Mouse (Mus musculus) kidney, embryonic 15.5 days (tissue): ENCODE results near the gene Por. TPM values are rescaled to one million over a fixed set of nuclear protein-coding genes. Genes with fewer than 3 reads are reported as not detected.
A peak's percentile ranks its signal among the peaks of the same experiment; 100 is the strongest.

Source experiments
- ATAC-seq: fragments of 200-750 bp; cut with Nextera tagmentation; replicated peaks from 2 replicates; pipeline ENCODE4 v1.8.0; 2017; ENCODE audit warnings: moderate TSS enrichment; ENCODE audit not compliant: low FRiP score
- H3K27ac ChIP-seq: fragments of 300-500 bp; sonication (generic); 2 replicates; pipeline ENCODE4 v1.5.1; 2015; ENCODE audit warnings: mild to moderate bottlenecking, inconsistent platforms
- H3K27me3 ChIP-seq: fragments of 300-500 bp; sonication (generic); 2 replicates; pipeline ENCODE4 v1.6.1; 2015; ENCODE audit warnings: inconsistent platforms
- H3K36me3 ChIP-seq: fragments of 300-500 bp; sonication (generic); 2 replicates; pipeline ENCODE4 v1.6.1; 2015; ENCODE audit warnings: inconsistent platforms
- H3K4me1 ChIP-seq: fragments of 300-500 bp; sonication (generic); 2 replicates; pipeline ENCODE4 v1.6.1; 2015; ENCODE audit warnings: inconsistent platforms
- H3K4me2 ChIP-seq: fragments of 300-500 bp; sonication (generic); 2 replicates; pipeline ENCODE4 v1.6.1; 2015; ENCODE audit warnings: moderate library complexity, mild to moderate bottlenecking, inconsistent platforms
- H3K4me3 ChIP-seq: fragments of 300-500 bp; sonication (generic); replicated peaks from 2 replicates; pipeline ENCODE4 v1.5.1; 2015; ENCODE audit warnings: mild to moderate bottlenecking, inconsistent platforms
- H3K9ac ChIP-seq: fragments of 300-500 bp; sonication (generic); 2 replicates; pipeline ENCODE4 v1.6.1; 2015; ENCODE audit warnings: mild to moderate bottlenecking, inconsistent platforms
- H3K9me3 ChIP-seq: fragments of 300-500 bp; sonication (generic); replicated peaks from 2 replicates; pipeline ENCODE4 v1.6.1; 2016; ENCODE audit warnings: inconsistent platforms
- WGBS: fragments of 180-500 bp; shearing (Covaris S2); methylation state at CpG from one replicate; pipeline ENCODE4 v1.1.7; 2015; ENCODE audit warnings: mixed read lengths; 5-methylcytosine and 5-hydroxymethylcytosine counted together
- polyA plus RNA-seq: library from polyadenylated mRNA; unstranded; fragments of >200 nt; fragmentation: Nextera tagmentation; extraction: Ambion mirVana; gene quantifications from 2 replicates; pipeline ENCODE4 v1.2.1, GENCODE M21; 2015

Gene Por
- polyA plus RNA-seq, 1 experiment from 2014 or later: 89.0 TPM

- Histone ChIP-seq H3K9me3 (peaks cover 7% of the 10 kb centered on the region), H3K9ac (no peak overlapping the region), H3K27me3 (no peaks in the 10 kb centered on the region), H3K27ac (no peak overlapping the region), H3K4me3 (no peak overlapping the region), H3K4me1 (no peaks in the 10 kb centered on the region), H3K4me2 (no peak overlapping the region), H3K36me3 (no peaks in the 10 kb centered on the region)
- 82% methylated on average over 1 of the region's 1 CpGs for WGBS
- no peak for ATAC-seq
These were observed 81.2 kb downstream of the Por start for GRCm38 (mm10) chr5:135751041-135751440.

GRCm38 (mm10) chr5:135751595-135751994 lies 81.8 kb downstream of the Por start:
- Histone ChIP-seq H3K9me3 (peaks cover 7% of the 10 kb centered on the region), H3K4me1 (no peaks in the 10 kb centered on the region), H3K4me3 (no peak overlapping the region), H3K27ac (no peak overlapping the region), H3K4me2 (no peak overlapping the region), H3K9ac (no peak overlapping the region), H3K27me3 (no peaks in the 10 kb centered on the region), H3K36me3 (no peaks in the 10 kb centered on the region)
- no peak for ATAC-seq
- 81% methylated on average over 2 of the region's 2 CpGs for WGBS

GRCm38 (mm10) chr5:135761881-135762280 lies 92.0 kb downstream of the Por start:
- Histone ChIP-seq H3K9me3 (no peaks in the 10 kb centered on the region), H3K27ac (no peak overlapping the region), H3K9ac (no peak overlapping the region), H3K27me3 (no peaks in the 10 kb centered on the region), H3K36me3 (no peaks in the 10 kb centered on the region), H3K4me1 (no peaks in the 10 kb centered on the region), H3K4me3 (no peak overlapping the region), H3K4me2 (no peak overlapping the region)
- 67% methylated on average over 3 of the region's 3 CpGs for WGBS
- no peak for ATAC-seq

- WGBS: 4% methylated on average over 7 of the region's 7 CpGs
- ATAC-seq: no peak
- no peaks in the 10 kb centered on the region for H3K27me3 ChIP-seq
These were observed 93.7 kb downstream of the Por start for GRCm38 (mm10) chr5:135763526-135763925.

GRCm38 (mm10) chr5:135764971-135765370 lies 95.1 kb downstream of the Por start:
- no peaks in the 10 kb centered on the region for H3K36me3 ChIP-seq
- H3K27me3 ChIP-seq: no peaks in the 10 kb centered on the region
- ATAC-seq: no peak
- no peak overlapping the region for H3K27ac ChIP-seq
- H3K9me3 ChIP-seq: no peaks in the 10 kb centered on the region
- no peak overlapping the region for H3K4me3 ChIP-seq
- H3K4me1 ChIP-seq: no peaks in the 10 kb centered on the region
- 65% methylated on average over 3 of the region's 3 CpGs for WGBS
- H3K9ac ChIP-seq: no peak overlapping the region
- no peak overlapping the region for H3K4me2 ChIP-seq

More at GRCm38 (mm10) chr5:135763526-135763925, 93.7 kb downstream of the Por start:
- no peaks in the 10 kb centered on the region for H3K9me3 ChIP-seq
- H3K9ac ChIP-seq: no peak overlapping the region
- H3K4me3 ChIP-seq: no peak overlapping the region
- no peak overlapping the region for H3K27ac ChIP-seq
- H3K4me1 ChIP-seq: no peaks in the 10 kb centered on the region
- H3K36me3 ChIP-seq: no peaks in the 10 kb centered on the region
- H3K4me2 ChIP-seq: no peak overlapping the region

- Histone ChIP-seq H3K4me1 (peaks cover 18% of the 10 kb centered on the region), H3K4me3 (no peak overlapping the region), H3K9ac (no peak overlapping the region), H3K4me2 (no peak overlapping the region), H3K9me3 (no peaks in the 10 kb centered on the region), H3K27me3 (no peaks in the 10 kb centered on the region), H3K36me3 (no peaks in the 10 kb centered on the region), H3K27ac (no peak overlapping the region)
- WGBS: 44% methylated on average over 3 of the region's 3 CpGs
- no peak for ATAC-seq
These were observed 102.7 kb downstream of the Por start for GRCm38 (mm10) chr5:135772519-135772918.

DNA sequence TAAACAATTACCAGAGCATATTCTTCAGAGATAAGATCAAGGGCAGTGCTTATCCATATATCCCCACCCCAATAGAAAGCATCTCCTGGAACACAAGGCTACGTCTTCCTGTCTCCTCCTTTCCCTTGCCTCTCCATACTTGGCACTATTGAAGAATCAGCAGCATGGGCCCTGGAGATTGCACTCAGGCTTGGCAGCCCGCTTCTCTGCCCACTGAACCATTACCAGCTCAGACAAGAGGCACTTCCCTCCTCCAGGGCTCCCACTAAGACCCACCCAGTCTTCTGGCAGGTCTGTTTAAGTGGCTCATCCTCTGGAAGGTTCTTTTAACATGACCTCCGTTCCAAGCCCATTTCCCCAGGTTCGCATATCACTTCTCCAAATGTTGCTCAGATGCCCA lies 106.7 kb downstream of the Por start:
- no peak overlapping the region for H3K4me3 ChIP-seq
- H3K27ac ChIP-seq: peak overlapping the region; percentile 76
- peaks cover 11% of the 10 kb centered on the region for H3K36me3 ChIP-seq
- no peaks in the 10 kb centered on the region for H3K27me3 ChIP-seq
- peak overlapping the region; percentile 16; the same call in 1 of the 2 replicates for H3K4me2 ChIP-seq
- ATAC-seq: no peak
- peaks cover 41% of the 10 kb centered on the region for H3K4me1 ChIP-seq
- no peaks in the 10 kb centered on the region for H3K9me3 ChIP-seq
- H3K9ac ChIP-seq: 0 out of 2 replicates have a peak overlapping the region, but pooled peaks have one; percentile 21
- WGBS: 53% methylated on average over 4 of the region's 4 CpGs

GRCm38 (mm10) chr5:135777796-135778470 lies 108.1 kb downstream of the Por start, which contains the start of gene Styxl1:
Gene Styxl1, minus strand, starts transcription at chr5:135778385.
- Histone ChIP-seq H3K9ac (peak within 1 kb of the TSS; percentile 86), H3K4me1 (peaks cover 41% of the 10 kb centered on the region), H3K27ac (peak within 1 kb of the TSS; percentile 97), H3K4me3 (peak within 1 kb of the TSS; percentile 73), H3K9me3 (no peaks in the 10 kb centered on the region), H3K4me2 (peak within 1 kb of the TSS; percentile 74), H3K36me3 (peaks cover 24% of the 10 kb centered on the region), H3K27me3 (no peaks in the 10 kb centered on the region)
- ATAC-seq: peak; percentile 94
- WGBS: under 1% methylated on average over 45 of the region's 45 CpGs

GRCm38 (mm10) chr5:135778471-135779445 lies 108.9 kb downstream of the Por start, which contains the start of gene Mdh2:
Gene Mdh2, plus strand, starts transcription at chr5:135778480.
- peak within 1 kb of the TSS; percentile 73 for H3K4me3 ChIP-seq
- H3K9me3 ChIP-seq: no peaks in the 10 kb centered on the region
- no peaks in the 10 kb centered on the region for H3K27me3 ChIP-seq
- peak within 1 kb of the TSS; percentile 86 for H3K9ac ChIP-seq
- H3K4me2 ChIP-seq: peak within 1 kb of the TSS; percentile 74
- H3K36me3 ChIP-seq: peaks cover 32% of the 10 kb centered on the region
- peaks cover 41% of the 10 kb centered on the region for H3K4me1 ChIP-seq
- under 1% methylated on average over 69 of the region's 70 CpGs for WGBS
- peak; percentile 98 for ATAC-seq
- peak within 1 kb of the TSS; percentile 97 for H3K27ac ChIP-seq

DNA sequence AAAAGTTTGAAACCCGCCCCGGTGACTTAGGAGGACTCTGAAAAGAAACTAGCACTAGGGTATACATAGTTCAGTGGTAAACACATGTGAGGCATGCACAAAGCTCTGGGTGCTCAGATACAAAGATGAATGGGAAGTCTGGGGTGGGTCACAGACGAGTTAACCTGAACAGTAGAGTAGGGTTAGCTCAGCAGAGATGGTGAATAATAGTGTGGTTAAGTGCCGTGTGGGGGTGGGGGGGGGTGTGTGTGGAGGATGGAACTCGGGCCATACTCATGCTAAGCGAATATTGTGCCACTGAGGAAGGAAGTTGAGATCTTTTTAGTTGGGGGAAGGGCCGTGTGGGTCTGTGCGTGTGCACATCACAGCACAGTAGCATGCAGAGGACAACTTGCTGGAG lies 110.5 kb downstream of the Por start:
- Histone ChIP-seq H3K27me3 (no peaks in the 10 kb centered on the region), H3K4me3 (peak overlapping the region; percentile 73), H3K9ac (no peak overlapping the region), H3K4me2 (peak overlapping the region; percentile 74), H3K4me1 (peaks cover 41% of the 10 kb centered on the region), H3K9me3 (no peaks in the 10 kb centered on the region), H3K27ac (no peak overlapping the region), H3K36me3 (peaks cover 48% of the 10 kb centered on the region)
- 79% methylated on average over 8 of the region's 8 CpGs for WGBS
- ATAC-seq: no peak

DNA sequence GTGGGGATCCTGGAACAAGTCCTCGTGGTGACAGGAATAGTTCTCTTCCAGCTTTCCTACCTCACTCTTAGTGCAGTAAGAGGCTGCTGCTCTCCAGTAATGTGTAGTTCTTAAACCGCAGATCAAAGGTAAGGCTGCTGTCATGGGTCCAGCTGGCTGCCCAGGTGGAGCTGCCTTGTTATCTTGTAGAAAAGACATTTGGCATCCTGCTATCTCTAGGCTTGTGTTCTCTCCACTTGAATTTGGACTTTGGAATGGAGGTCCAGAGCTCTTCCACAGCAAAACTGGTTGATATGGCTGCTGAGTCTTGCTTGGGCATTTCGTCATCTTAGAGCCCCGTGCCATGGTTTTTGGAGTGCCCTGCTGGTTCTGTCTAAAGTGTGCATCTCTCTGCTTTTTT lies 113.1 kb downstream of the Por start:
- Histone ChIP-seq H3K27ac (no peak overlapping the region), H3K27me3 (no peaks in the 10 kb centered on the region), H3K9me3 (no peaks in the 10 kb centered on the region)

More for the DNA sequence above, 113.1 kb downstream of the Por start:
- Histone ChIP-seq H3K36me3 (peaks cover 73% of the 10 kb centered on the region), H3K4me2 (no peak overlapping the region), H3K4me3 (no peak overlapping the region), H3K4me1 (peaks cover 20% of the 10 kb centered on the region), H3K9ac (no peak overlapping the region)
- ATAC-seq: no peak
- 90% methylated on average over 4 of the region's 4 CpGs for WGBS
